Mouse (Mus musculus): Measurements from ENCODE around the gene Ddx43. TPM values are rescaled to one million over a fixed set of nuclear protein-coding genes. Genes with fewer than 3 reads are reported as not detected.
"Not testable (repeated sequence)": the region's sequence is repeated elsewhere in the genome, so short reads cannot be mapped to it uniquely, and the experiment has no call there.

Ddx43 gene
- not detected in 2 replicates for total RNA-seq (2014; rRNA removed; ENCODE audit: low replicate concordance)
- not detected in 2 replicates for polyA plus RNA-seq (2015; fragmentation: Nextera tagmentation; extraction: Ambion mirVana)

- H3K27ac ChIP-seq (ENCODE audit: low read depth), result no peak within 1 kb of the TSS
- H3K4me2 ChIP-seq (ENCODE audit: low read depth, low read length), result peak within 1 kb of the TSS; percentile 51
- peak within 1 kb of the TSS; percentile 36 for H3K4me3 ChIP-seq (ENCODE audit: low read depth, low read length)
- no peak within 1 kb of the TSS for H3K9ac ChIP-seq (replicated peaks; ENCODE audit: low read depth, low read length)
- H3K27me3 ChIP-seq (ENCODE audit: control insufficient read depth, insufficient read depth, low read length), result peaks cover 54% of the 10 kb centered on the region
- no peaks in the 10 kb centered on the region for H3K36me3 ChIP-seq (replicated peaks; ENCODE audit: control insufficient read depth, insufficient read depth, low read length)
- peak; percentile 78 for ATAC-seq (ENCODE audit: insufficient read depth, low read depth)
- no peaks in the 10 kb centered on the region for H3K9me3 ChIP-seq (replicated peaks; ENCODE audit: control insufficient read depth, low read length)
- 0 out of 2 replicates have a peak, but pooled peaks cover 6% of the 10 kb centered on the region for H3K4me1 ChIP-seq (ENCODE audit: control insufficient read depth, insufficient read depth)
- DNase-seq (ENCODE audit: low spot score), result peak; percentile 19
- WGBS, result 2% methylated on average over 89 of the region's 93 CpGs
- TF ChIP-seq CTCF (IDR thresholded peaks at IDR 0.05; ENCODE audit: low read depth) (no peak), EP300 (IDR thresholded peaks at IDR 0.05; ENCODE audit: low read depth) (no peak)
Observed at GRCm38 (mm10) chr9:78395630-78396351, at the start of gene Ddx43. TSS of gene Ddx43 (plus strand) at chr9:78395777.

GRCm38 (mm10) chr9:78347004-78347403 lies 48.6 kb upstream of the Ddx43 start:
- WGBS, result 48% methylated on average over 3 of the region's 3 CpGs
- H3K36me3 ChIP-seq (replicated peaks; ENCODE audit: control insufficient read depth, insufficient read depth, low read length), result no peaks in the 10 kb centered on the region
- no peak overlapping the region for H3K9ac ChIP-seq (replicated peaks; ENCODE audit: low read depth, low read length)
- DNase-seq (ENCODE audit: low spot score) (no peak), ATAC-seq (ENCODE audit: insufficient read depth, low read depth) (no peak)
- H3K27ac ChIP-seq (ENCODE audit: low read depth), result no peak overlapping the region
- no peaks in the 10 kb centered on the region for H3K9me3 ChIP-seq (replicated peaks; ENCODE audit: control insufficient read depth, low read length)
- TF ChIP-seq EP300 (IDR thresholded peaks at IDR 0.05; ENCODE audit: low read depth) (no peak), CTCF (IDR thresholded peaks at IDR 0.05; ENCODE audit: low read depth) (no peak)
- no peaks in the 10 kb centered on the region for H3K27me3 ChIP-seq (ENCODE audit: control insufficient read depth, insufficient read depth, low read length)
- no peak overlapping the region for H3K4me2 ChIP-seq (ENCODE audit: low read depth, low read length)
- H3K4me3 ChIP-seq (ENCODE audit: low read depth, low read length), result no peak overlapping the region
- H3K4me1 ChIP-seq (ENCODE audit: control insufficient read depth, insufficient read depth), result no peaks in the 10 kb centered on the region

- not testable (repeated sequence) for H3K9ac ChIP-seq (replicated peaks; ENCODE audit: low read depth, low read length); H3K27ac ChIP-seq (ENCODE audit: low read depth); H3K36me3 ChIP-seq (replicated peaks; ENCODE audit: control insufficient read depth, insufficient read depth, low read length); H3K27me3 ChIP-seq (ENCODE audit: control insufficient read depth, insufficient read depth, low read length); H3K4me3 ChIP-seq (ENCODE audit: low read depth, low read length); ATAC-seq (ENCODE audit: insufficient read depth, low read depth); H3K4me2 ChIP-seq (ENCODE audit: low read depth, low read length); H3K9me3 ChIP-seq (replicated peaks; ENCODE audit: control insufficient read depth, low read length); H3K4me1 ChIP-seq (ENCODE audit: control insufficient read depth, insufficient read depth); DNase-seq (ENCODE audit: low spot score)
- 57% methylated on average over 6 of the region's 6 CpGs for WGBS
Observed at GRCm38 (mm10) chr9:78348206-78349004, 47.2 kb upstream of the Ddx43 start.

DNA sequence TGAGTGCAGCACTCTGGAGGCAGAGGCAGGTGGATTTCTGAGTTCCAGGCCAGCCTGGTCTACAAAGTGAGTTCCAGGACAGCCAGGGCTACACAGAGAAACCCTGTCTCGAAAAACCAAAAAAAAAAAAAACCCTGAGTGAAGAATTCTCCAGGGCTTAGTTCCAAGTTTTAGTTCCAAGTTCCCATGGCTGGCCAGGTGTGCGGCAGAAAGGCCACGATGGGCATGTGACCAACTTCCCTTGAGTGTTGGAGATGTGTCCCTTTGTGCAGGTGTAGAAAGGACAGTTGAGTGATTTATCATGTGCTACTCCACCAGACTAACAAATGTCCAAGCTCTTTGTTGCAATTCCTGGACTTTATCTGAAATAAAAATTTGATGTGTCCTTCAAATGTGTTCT lies 46.4 kb upstream of the Ddx43 start:
- not testable (repeated sequence) for H3K27me3 ChIP-seq (ENCODE audit: control insufficient read depth, insufficient read depth, low read length); H3K9me3 ChIP-seq (replicated peaks; ENCODE audit: control insufficient read depth, low read length); H3K9ac ChIP-seq (replicated peaks; ENCODE audit: low read depth, low read length); DNase-seq (ENCODE audit: low spot score); H3K36me3 ChIP-seq (replicated peaks; ENCODE audit: control insufficient read depth, insufficient read depth, low read length); H3K4me3 ChIP-seq (ENCODE audit: low read depth, low read length); H3K4me2 ChIP-seq (ENCODE audit: low read depth, low read length); H3K27ac ChIP-seq (ENCODE audit: low read depth); H3K4me1 ChIP-seq (ENCODE audit: control insufficient read depth, insufficient read depth); ATAC-seq (ENCODE audit: insufficient read depth, low read depth)
- WGBS, result 80% methylated on average over 3 of the region's 3 CpGs

GRCm38 (mm10) chr9:78350007-78350406 lies 45.6 kb upstream of the Ddx43 start:
- H3K9me3 ChIP-seq (replicated peaks; ENCODE audit: control insufficient read depth, low read length); H3K9ac ChIP-seq (replicated peaks; ENCODE audit: low read depth, low read length); H3K4me2 ChIP-seq (ENCODE audit: low read depth, low read length); H3K36me3 ChIP-seq (replicated peaks; ENCODE audit: control insufficient read depth, insufficient read depth, low read length); H3K4me3 ChIP-seq (ENCODE audit: low read depth, low read length); DNase-seq (ENCODE audit: low spot score); H3K27ac ChIP-seq (ENCODE audit: low read depth); H3K27me3 ChIP-seq (ENCODE audit: control insufficient read depth, insufficient read depth, low read length); H3K4me1 ChIP-seq (ENCODE audit: control insufficient read depth, insufficient read depth); ATAC-seq (ENCODE audit: insufficient read depth, low read depth): not testable (repeated sequence)
